Mouse (Mus musculus): Measurements from ENCODE around the gene Saal1. TPM values are rescaled to one million over a fixed set of nuclear protein-coding genes. Genes with fewer than 3 reads are reported as not detected.

Saal1 gene
- polyA plus RNA-seq, 1 experiment from 2014 or later = 17.8 TPM

DNA sequence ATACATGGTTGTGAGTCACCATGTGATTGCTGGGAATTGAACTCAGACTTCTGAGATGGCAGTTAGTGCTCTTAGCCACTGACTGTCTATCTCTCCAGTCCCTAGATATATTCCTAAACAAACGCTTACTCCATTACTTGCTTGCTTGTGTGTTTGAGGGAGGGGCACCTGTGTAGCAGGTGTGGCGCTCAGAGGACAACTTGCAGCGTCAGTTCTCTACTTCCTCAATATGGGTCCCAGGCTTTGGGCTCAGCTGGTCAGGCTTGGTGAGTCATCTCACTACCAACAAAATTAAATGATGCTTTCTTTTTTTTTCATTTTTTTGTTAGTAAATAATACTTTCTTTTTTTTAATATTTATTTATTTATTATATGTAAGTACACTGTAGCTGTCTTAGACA is 32.1 kb downstream of the Saal1 start:
- Histone ChIP-seq H3K9me3 (replicated peaks; ENCODE audit: control insufficient read depth, low read length) (no peaks in the 10 kb centered on the region), H3K4me1 (ENCODE audit: control insufficient read depth, insufficient read depth, low read length) (no peaks in the 10 kb centered on the region)

DNA sequence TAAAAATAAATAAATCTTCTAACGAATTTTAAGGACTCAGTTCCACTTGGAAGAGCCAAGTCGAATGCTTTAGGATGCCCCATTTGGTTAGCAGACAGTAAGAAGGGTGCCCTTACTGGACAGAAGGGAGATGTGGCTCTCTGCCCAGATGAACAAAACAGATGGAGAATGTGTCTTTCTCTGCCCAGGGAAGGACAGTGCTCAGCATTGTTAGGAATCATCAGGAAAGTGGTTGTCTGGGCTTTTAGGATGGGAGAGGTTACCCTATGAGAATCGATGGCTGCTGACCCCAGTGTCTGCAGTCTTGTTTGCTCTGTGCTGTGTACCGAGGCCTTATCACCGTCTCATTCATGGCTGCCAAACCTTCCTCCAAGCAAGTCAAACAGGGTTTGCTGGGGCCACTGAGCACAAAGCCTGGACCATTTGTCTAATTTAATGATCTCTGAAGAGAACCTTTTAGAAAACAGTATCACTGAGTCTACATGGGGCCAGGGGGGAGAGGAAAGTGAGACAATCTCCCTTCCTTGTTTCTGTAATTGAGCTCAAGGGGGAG is 33.6 kb downstream of the Saal1 start:
- no peaks in the 10 kb centered on the region for H3K27me3 ChIP-seq (ENCODE audit: control insufficient read depth, insufficient read depth, low read length)
- no peaks in the 10 kb centered on the region for H3K4me1 ChIP-seq (ENCODE audit: control insufficient read depth, insufficient read depth, low read length)
- H3K27ac ChIP-seq (ENCODE audit: low read depth, low read length) = no peak overlapping the region
- H3K36me3 ChIP-seq (ENCODE audit: control insufficient read depth, insufficient read depth, low read length) = no peaks in the 10 kb centered on the region
- no peak overlapping the region for H3K4me3 ChIP-seq (ENCODE audit: low read depth, low read length)
- WGBS (ENCODE audit: insufficient replicate concordance) = 55% methylated on average over 5 of the region's 5 CpGs
- H3K4me2 ChIP-seq = no peak overlapping the region
- H3K9me3 ChIP-seq (replicated peaks; ENCODE audit: control insufficient read depth, low read length) = no peaks in the 10 kb centered on the region
- no peak for ATAC-seq (replicated peaks; ENCODE audit: insufficient number of reproducible peaks, low FRiP score, low TSS enrichment)
- no peak overlapping the region for H3K9ac ChIP-seq (ENCODE audit: low read depth, low read length)

More for the DNA sequence above, 32.1 kb downstream of the Saal1 start:
- Histone ChIP-seq H3K9ac (ENCODE audit: low read depth, low read length) (no peak overlapping the region), H3K4me3 (ENCODE audit: low read depth, low read length) (no peak overlapping the region), H3K27ac (ENCODE audit: low read depth, low read length) (no peak overlapping the region), H3K4me2 (no peak overlapping the region), H3K36me3 (ENCODE audit: control insufficient read depth, insufficient read depth, low read length) (no peaks in the 10 kb centered on the region), H3K27me3 (ENCODE audit: control insufficient read depth, insufficient read depth, low read length) (no peaks in the 10 kb centered on the region)
- WGBS (ENCODE audit: insufficient replicate concordance) = 81% methylated on average over 3 of the region's 3 CpGs
- no peak for ATAC-seq (replicated peaks; ENCODE audit: insufficient number of reproducible peaks, low FRiP score, low TSS enrichment)

DNA sequence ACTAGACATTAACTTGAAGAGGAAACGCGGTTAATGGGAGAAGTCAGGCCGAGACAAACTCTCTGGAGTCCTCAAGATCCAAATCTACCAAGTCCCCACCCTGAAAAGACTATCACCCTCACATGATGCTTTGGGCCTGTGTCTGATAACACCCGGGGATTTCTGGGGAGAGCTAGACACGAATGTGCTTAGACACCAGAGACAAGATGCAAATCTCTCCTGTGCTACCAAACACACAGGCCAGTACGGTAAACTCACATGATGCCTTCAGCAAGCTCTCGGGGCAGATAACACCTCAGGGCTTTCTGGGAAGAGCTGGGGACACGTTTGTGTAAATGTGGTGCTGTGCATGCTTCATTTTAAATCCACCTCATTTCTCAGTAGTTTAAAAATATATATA is 34.6 kb downstream of the Saal1 start:
- no peaks in the 10 kb centered on the region for H3K36me3 ChIP-seq (ENCODE audit: control insufficient read depth, insufficient read depth, low read length)
- no peak for ATAC-seq (replicated peaks; ENCODE audit: insufficient number of reproducible peaks, low FRiP score, low TSS enrichment)
- 77% methylated on average over 8 of the region's 8 CpGs for WGBS (ENCODE audit: insufficient replicate concordance)

GRCm38 (mm10) chr7:46675061-46675460 is 35.4 kb downstream of the Saal1 start:
- H3K4me3 ChIP-seq (ENCODE audit: low read depth, low read length) = no peak overlapping the region
- H3K27me3 ChIP-seq (ENCODE audit: control insufficient read depth, insufficient read depth, low read length) = no peaks in the 10 kb centered on the region
- no peaks in the 10 kb centered on the region for H3K4me1 ChIP-seq (ENCODE audit: control insufficient read depth, insufficient read depth, low read length)
- no peaks in the 10 kb centered on the region for H3K9me3 ChIP-seq (replicated peaks; ENCODE audit: control insufficient read depth, low read length)
- H3K9ac ChIP-seq (ENCODE audit: low read depth, low read length) = no peak overlapping the region
- H3K4me2 ChIP-seq = no peak overlapping the region
- 90% methylated on average over 7 of the region's 7 CpGs for WGBS (ENCODE audit: insufficient replicate concordance)
- H3K36me3 ChIP-seq (ENCODE audit: control insufficient read depth, insufficient read depth, low read length) = no peaks in the 10 kb centered on the region
- no peak overlapping the region for H3K27ac ChIP-seq (ENCODE audit: low read depth, low read length)
- ATAC-seq (replicated peaks; ENCODE audit: insufficient number of reproducible peaks, low FRiP score, low TSS enrichment) = no peak

More for the DNA sequence above, 34.6 kb downstream of the Saal1 start:
- Histone ChIP-seq H3K27ac (ENCODE audit: low read depth, low read length) (no peak overlapping the region), H3K9me3 (replicated peaks; ENCODE audit: control insufficient read depth, low read length) (no peaks in the 10 kb centered on the region), H3K4me1 (ENCODE audit: control insufficient read depth, insufficient read depth, low read length) (no peaks in the 10 kb centered on the region), H3K4me3 (ENCODE audit: low read depth, low read length) (no peak overlapping the region), H3K27me3 (ENCODE audit: control insufficient read depth, insufficient read depth, low read length) (no peaks in the 10 kb centered on the region), H3K9ac (ENCODE audit: low read depth, low read length) (no peak overlapping the region), H3K4me2 (no peak overlapping the region)

DNA sequence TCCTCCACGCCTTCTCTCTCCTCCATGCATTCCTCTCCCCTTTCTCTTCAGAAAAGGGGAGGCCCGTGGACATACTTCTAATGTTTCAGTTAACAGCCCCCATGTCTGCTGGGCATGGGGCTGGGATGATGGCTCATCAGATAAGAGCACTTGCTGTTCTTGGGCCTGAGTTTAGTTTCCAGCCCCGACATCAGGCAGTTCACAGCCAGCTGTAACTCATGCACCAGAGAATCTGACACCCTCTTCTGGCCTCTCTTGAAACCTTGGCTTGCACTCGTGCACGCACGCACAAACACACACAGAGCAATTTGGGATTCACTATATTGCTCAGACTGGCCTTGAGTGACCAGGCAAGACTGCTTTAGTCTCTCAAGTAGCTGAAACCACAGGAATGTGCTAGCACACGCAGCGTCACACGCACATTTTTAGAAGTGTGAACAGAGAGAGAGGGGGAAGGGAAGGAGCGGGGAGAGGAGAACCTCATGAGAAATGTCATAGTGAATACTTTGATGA is 38.3 kb downstream of the Saal1 start, which contains the start of gene Tph1:
Tph1 (minus strand) TSS at position 378 of the 513 bp plus-strand sequence.
- Histone ChIP-seq H3K4me1 (ENCODE audit: control insufficient read depth, insufficient read depth, low read length) (peaks cover under 1% of the 10 kb centered on the region; the same call in 1 of the 2 replicates), H3K27me3 (ENCODE audit: control insufficient read depth, insufficient read depth, low read length) (peaks cover 10% of the 10 kb centered on the region)
- no peak for ATAC-seq (replicated peaks; ENCODE audit: insufficient number of reproducible peaks, low FRiP score, low TSS enrichment)

DNA sequence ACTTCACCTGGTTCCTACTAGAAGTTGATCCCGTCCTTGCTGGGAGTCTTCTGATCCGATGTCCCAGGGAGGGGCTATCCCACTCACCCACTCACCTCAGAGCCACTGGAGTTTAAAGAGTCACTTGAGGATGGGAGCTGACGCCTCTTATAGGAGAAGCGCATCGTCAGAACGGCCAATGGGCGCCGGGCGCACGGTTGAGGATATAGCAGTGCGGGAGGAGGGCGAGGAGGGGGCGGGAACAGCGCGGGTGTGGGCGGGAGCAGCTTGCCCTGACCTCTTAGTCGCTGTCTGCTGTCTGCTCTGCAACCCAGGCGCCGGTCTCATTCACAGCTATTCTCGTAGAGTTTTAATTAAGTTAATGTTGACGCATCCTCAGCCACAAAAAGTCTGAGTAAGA is 43.2 kb downstream of the Saal1 start:
- Histone ChIP-seq H3K27ac (ENCODE audit: low read depth, low read length) (no peak overlapping the region), H3K36me3 (ENCODE audit: control insufficient read depth, insufficient read depth, low read length) (no peaks in the 10 kb centered on the region), H3K4me3 (ENCODE audit: low read depth, low read length) (peak overlapping the region; percentile 21), H3K4me2 (peak overlapping the region; percentile 49), H3K27me3 (ENCODE audit: control insufficient read depth, insufficient read depth, low read length) (peaks cover 32% of the 10 kb centered on the region), H3K9ac (ENCODE audit: low read depth, low read length) (no peak overlapping the region), H3K4me1 (ENCODE audit: control insufficient read depth, insufficient read depth, low read length) (peaks cover 2% of the 10 kb centered on the region; the same call in 1 of the 2 replicates), H3K9me3 (replicated peaks; ENCODE audit: control insufficient read depth, low read length) (no peaks in the 10 kb centered on the region)
- 2% methylated on average over 21 of the region's 21 CpGs for WGBS (ENCODE audit: insufficient replicate concordance)
- no peak for ATAC-seq (replicated peaks; ENCODE audit: insufficient number of reproducible peaks, low FRiP score, low TSS enrichment)

More for the DNA sequence above, 38.3 kb downstream of the Saal1 start, which contains the start of gene Tph1:
- H3K9ac ChIP-seq (ENCODE audit: low read depth, low read length) = no peak within 1 kb of the TSS
- 41% methylated on average over 10 of the region's 10 CpGs for WGBS (ENCODE audit: insufficient replicate concordance)
- no peaks in the 10 kb centered on the region for H3K9me3 ChIP-seq (replicated peaks; ENCODE audit: control insufficient read depth, low read length)
- no peak within 1 kb of the TSS for H3K4me3 ChIP-seq (ENCODE audit: low read depth, low read length)
- H3K36me3 ChIP-seq (ENCODE audit: control insufficient read depth, insufficient read depth, low read length) = no peaks in the 10 kb centered on the region
- no peak within 1 kb of the TSS for H3K27ac ChIP-seq (ENCODE audit: low read depth, low read length)
- no peak within 1 kb of the TSS for H3K4me2 ChIP-seq

GRCm38 (mm10) chr7:46665236-46665635 is 45.2 kb downstream of the Saal1 start:
- Histone ChIP-seq H3K27ac (ENCODE audit: low read depth, low read length) (no peak overlapping the region), H3K9me3 (replicated peaks; ENCODE audit: control insufficient read depth, low read length) (no peaks in the 10 kb centered on the region), H3K27me3 (ENCODE audit: control insufficient read depth, insufficient read depth, low read length) (peaks cover 32% of the 10 kb centered on the region), H3K4me3 (ENCODE audit: low read depth, low read length) (no peak overlapping the region), H3K9ac (ENCODE audit: low read depth, low read length) (no peak overlapping the region), H3K4me1 (ENCODE audit: control insufficient read depth, insufficient read depth, low read length) (peaks cover 2% of the 10 kb centered on the region; the same call in 1 of the 2 replicates), H3K4me2 (no peak overlapping the region), H3K36me3 (ENCODE audit: control insufficient read depth, insufficient read depth, low read length) (no peaks in the 10 kb centered on the region)
- ATAC-seq (replicated peaks; ENCODE audit: insufficient number of reproducible peaks, low FRiP score, low TSS enrichment) = no peak
- 34% methylated on average over 9 of the region's 9 CpGs for WGBS (ENCODE audit: insufficient replicate concordance)

DNA sequence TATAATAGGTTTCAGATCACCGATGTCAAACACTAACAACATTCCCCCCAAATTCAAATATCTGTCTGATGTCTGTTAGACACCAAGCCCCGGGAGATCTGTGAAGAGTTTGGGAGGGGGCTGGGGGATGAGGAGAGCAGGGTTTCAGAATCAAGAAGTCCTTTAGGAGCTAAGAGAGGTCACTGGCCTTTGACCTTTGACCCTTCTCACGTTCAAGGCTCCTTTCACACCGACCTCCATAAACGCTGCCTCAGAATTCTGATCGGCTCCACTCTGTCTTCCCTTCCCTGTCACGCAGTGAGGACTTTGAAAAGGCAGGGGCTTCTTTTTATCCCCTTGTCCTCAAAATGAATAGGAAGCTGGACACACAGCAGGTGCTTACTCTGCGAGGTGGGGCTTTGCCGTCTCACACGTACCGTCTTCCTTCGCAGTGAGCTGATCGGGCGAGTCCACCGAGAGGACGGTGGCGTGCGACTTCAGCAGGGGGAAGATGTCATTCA is 48.8 kb downstream of the Saal1 start:
- no peak overlapping the region for H3K4me3 ChIP-seq (ENCODE audit: low read depth, low read length)
- peaks cover 17% of the 10 kb centered on the region for H3K27me3 ChIP-seq (ENCODE audit: control insufficient read depth, insufficient read depth, low read length)
- no peak overlapping the region for H3K4me2 ChIP-seq
- no peaks in the 10 kb centered on the region for H3K9me3 ChIP-seq (replicated peaks; ENCODE audit: control insufficient read depth, low read length)
- no peak overlapping the region for H3K27ac ChIP-seq (ENCODE audit: low read depth, low read length)
- no peaks in the 10 kb centered on the region for H3K36me3 ChIP-seq (ENCODE audit: control insufficient read depth, insufficient read depth, low read length)
- no peak for ATAC-seq (replicated peaks; ENCODE audit: insufficient number of reproducible peaks, low FRiP score, low TSS enrichment)
- no peaks in the 10 kb centered on the region for H3K4me1 ChIP-seq (ENCODE audit: control insufficient read depth, insufficient read depth, low read length)
- WGBS (ENCODE audit: insufficient replicate concordance) = 60% methylated on average over 18 of the region's 18 CpGs
- no peak overlapping the region for H3K9ac ChIP-seq (ENCODE audit: low read depth, low read length)

DNA sequence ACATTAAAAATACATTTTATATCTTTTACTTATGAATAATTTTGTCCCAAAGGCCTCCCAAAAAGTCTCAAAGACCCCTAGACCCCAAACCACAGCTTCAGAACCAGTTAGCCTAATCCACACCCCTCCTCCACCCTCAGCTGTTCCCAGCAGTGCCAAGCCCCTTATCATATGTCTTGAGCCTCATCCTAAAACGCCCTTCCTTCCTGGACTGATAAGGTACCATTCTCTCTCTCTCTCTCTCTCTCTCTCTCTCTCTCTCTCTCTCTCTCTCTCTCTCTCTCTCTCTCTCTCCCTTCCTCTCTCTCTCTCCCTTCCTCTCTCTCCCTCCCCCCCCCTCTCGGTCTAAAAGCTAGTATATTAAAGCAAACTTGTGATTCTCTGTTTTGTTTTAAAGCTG is 58.2 kb downstream of the Saal1 start:
- H3K4me3 ChIP-seq (ENCODE audit: low read depth, low read length) = no peak overlapping the region
- ATAC-seq (replicated peaks; ENCODE audit: insufficient number of reproducible peaks, low FRiP score, low TSS enrichment) = no peak
- H3K9me3 ChIP-seq (replicated peaks; ENCODE audit: control insufficient read depth, low read length) = no peaks in the 10 kb centered on the region
- no peak overlapping the region for H3K4me2 ChIP-seq
- no peak overlapping the region for H3K9ac ChIP-seq (ENCODE audit: low read depth, low read length)
- 0 out of 2 replicates have a peak, but pooled peaks cover 2% of the 10 kb centered on the region for H3K4me1 ChIP-seq (ENCODE audit: control insufficient read depth, insufficient read depth, low read length)
- WGBS (ENCODE audit: insufficient replicate concordance) = 25% methylated on average over 2 of the region's 2 CpGs
- no peaks in the 10 kb centered on the region for H3K27me3 ChIP-seq (ENCODE audit: control insufficient read depth, insufficient read depth, low read length)
- no peak overlapping the region for H3K27ac ChIP-seq (ENCODE audit: low read depth, low read length)
- no peaks in the 10 kb centered on the region for H3K36me3 ChIP-seq (ENCODE audit: control insufficient read depth, insufficient read depth, low read length)
